Mouse (Mus musculus) heart, postnatal 36 days (tissue): Measurements from ENCODE around the gene Hps6. TPM values are rescaled to one million over a fixed set of nuclear protein-coding genes. Genes with fewer than 3 reads are reported as not detected.

Experiments
- DNase-seq, 2 experiments: peaks; one replicate each; pipeline ENCODE4 v3.0.0; 2021 to 2022
- intact Hi-C: fragments of 180-260 bp; cut with DNase I; formaldehyde crosslinking; loops from one replicate; pipeline ENCODE4 v1.15.1; 2025
- total RNA-seq, 2 experiments: library from RNA; stranded (reverse); gene quantifications; 2 replicates each; pipeline ENCODE4 v1.2.3; 2021

Gene Hps6
- total RNA-seq, 2 experiments from 2014 or later, result 6.1 to 6.3 TPM

- DNase-seq, result peak in 1 of 2 experiments; percentile 28
- intact Hi-C loops, result no loop called here
Observed at GRCm38 (mm10) chr19:46043380-46043779, 40.1 kb downstream of the Hps6 start.

- intact Hi-C loops, result loop anchor here (2.0 kb wide), 1 partner anchor 40 kb away; no protein-coding TSS in a partner anchor
- peak; percentile 51 to 61 for DNase-seq
Observed at GRCm38 (mm10) chr19:46044271-46044992, 41.1 kb downstream of the Hps6 start, which contains the start of gene Pprc1. TSS of gene Pprc1 (plus strand) at chr19:46044886.

GRCm38 (mm10) chr19:46044993-46045695, 41.8 kb downstream of the Hps6 start, which contains the start of gene Ldb1:
TSS of gene Ldb1 (minus strand) at chr19:46045214.
- DNase-seq, result peak; percentile 86 to 90
- intact Hi-C loops, result loop anchor here (2.0 kb wide), 1 partner anchor 40 kb away; no protein-coding TSS in a partner anchor

- DNase-seq, result peak in 1 of 2 experiments; percentile 67
- intact Hi-C loops, result loop anchor here (2.0 kb wide), 1 partner anchor 41 kb away; no protein-coding TSS in a partner anchor
Observed at GRCm38 (mm10) chr19:46045696-46046311, 42.5 kb downstream of the Hps6 start.

- no peak for DNase-seq
- intact Hi-C loops, result no loop called here
Observed at GRCm38 (mm10) chr19:46046621-46047025, 43.3 kb downstream of the Hps6 start.

- DNase-seq, result no peak
- intact Hi-C loops, result no loop called here
Observed at GRCm38 (mm10) chr19:46047426-46047825, 44.1 kb downstream of the Hps6 start.

GRCm38 (mm10) chr19:46049129-46049528, 45.8 kb downstream of the Hps6 start:
- DNase-seq, result no peak
- intact Hi-C loops, result no loop called here

GRCm38 (mm10) chr19:46050462-46050861, 47.2 kb downstream of the Hps6 start:
- intact Hi-C loops, result no loop called here

More at GRCm38 (mm10) chr19:46050462-46050861, 47.2 kb downstream of the Hps6 start:
- no peak for DNase-seq

Other genes starting within 250 kb of the Hps6 start
- 10 to 100 TPM; 74.5 to 76.1 TPM for gene Mgea5, start 219.7 kb upstream of the Hps6 start, total RNA-seq
- 100 to 1,000 TPM; 204 to 236 TPM for gene Kcnip2, start 187.4 kb upstream of the Hps6 start, total RNA-seq
- gene Armh3, start 5.0 kb upstream of the Hps6 start, total RNA-seq, result 10 to 100 TPM; 15.5 to 15.8 TPM
- 10 to 100 TPM; 16.1 to 16.4 TPM for gene Pprc1, start 41.4 kb downstream of the Hps6 start, total RNA-seq
- 10 to 100 TPM; 38.4 to 52.4 TPM for gene Ldb1, start 41.7 kb downstream of the Hps6 start, total RNA-seq
- 10 to 100 TPM; 14.4 to 19.8 TPM for gene Nolc1, start 72.4 kb downstream of the Hps6 start, total RNA-seq
- under 1 TPM in 1 of 2 experiments, not detected in 1; 0.69 TPM for gene Elovl3, start 128.4 kb downstream of the Hps6 start, total RNA-seq
- gene Pitx3, start 144.8 kb downstream of the Hps6 start, total RNA-seq, result under 1 TPM; 0.58 to 0.62 TPM
- gene Gbf1, start 149.0 kb downstream of the Hps6 start, total RNA-seq, result 10 to 100 TPM; 43.2 to 50.4 TPM